Mouse (Mus musculus): ENCODE results near the gene Caly. TPM values are rescaled to one million over a fixed set of nuclear protein-coding genes. Genes with fewer than 3 reads are reported as not detected.

Gene Caly
- 9.4 and 11.4 TPM in 2 replicates for polyA plus RNA-seq (2014; fragmentation: Nextera tagmentation; extraction: Ambion mirVana)

DNA sequence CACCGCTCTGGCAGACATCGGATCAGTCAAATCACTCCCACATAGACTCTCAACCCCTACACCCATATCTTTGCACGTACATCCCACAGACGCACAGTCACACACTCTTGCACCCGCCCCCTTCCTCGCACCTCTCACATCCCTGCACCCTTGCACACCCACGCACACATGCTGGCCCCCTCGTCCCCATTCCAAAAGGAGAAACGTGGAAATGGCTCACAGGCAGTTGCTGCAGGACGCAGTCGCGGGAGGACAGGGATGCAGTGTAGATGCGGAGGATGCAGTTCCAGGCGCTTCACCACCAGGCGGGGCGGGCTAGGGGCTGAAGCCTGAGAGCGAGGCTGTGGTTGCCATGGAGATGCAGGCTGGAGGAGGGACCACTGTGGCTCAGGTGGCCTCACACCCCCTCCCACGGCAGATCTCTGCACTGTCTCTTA lies at the start of gene Caly:
TSS of gene Caly (minus strand) at position 307 of the 437 bp plus-strand sequence.
- 7% methylated on average over 18 of the region's 18 CpGs for WGBS
- Histone ChIP-seq H3K9ac (ENCODE audit: low read length) (peak within 1 kb of the TSS; percentile 18), H3K9me3 (ENCODE audit: control insufficient read depth, low read length) (no peaks in the 10 kb centered on the region), H3K27me3 (ENCODE audit: control insufficient read depth, insufficient read depth, low read length) (peaks cover 24% of the 10 kb centered on the region), H3K36me3 (ENCODE audit: control insufficient read depth, insufficient read depth, low read length) (no peaks in the 10 kb centered on the region), H3K4me1 (ENCODE audit: control insufficient read depth, insufficient read depth, low read length) (peaks cover 14% of the 10 kb centered on the region), H3K27ac (ENCODE audit: low read depth, low read length) (0 out of 2 replicates have a peak within 1 kb of the TSS, but pooled peaks have one; percentile 29), H3K4me3 (ENCODE audit: low read depth, low read length) (peak within 1 kb of the TSS; percentile 27), H3K4me2 (ENCODE audit: low read depth) (peak within 1 kb of the TSS; percentile 50)
- ATAC-seq (ENCODE audit: insufficient read depth, low FRiP score, low TSS enrichment) (peak; percentile 72), DNase-seq (ENCODE audit: low spot score) (peak; percentile 82)

GRCm38 (mm10) chr7:140127911-140128310 lies 45.6 kb upstream of the Caly start:
- Histone ChIP-seq H3K36me3 (ENCODE audit: control insufficient read depth, insufficient read depth, low read length) (no peaks in the 10 kb centered on the region), H3K27ac (ENCODE audit: low read depth, low read length) (no peak overlapping the region), H3K4me3 (ENCODE audit: low read depth, low read length) (no peak overlapping the region), H3K9me3 (ENCODE audit: control insufficient read depth, low read length) (no peaks in the 10 kb centered on the region), H3K4me2 (ENCODE audit: low read depth) (no peak overlapping the region), H3K4me1 (ENCODE audit: control insufficient read depth, insufficient read depth, low read length) (no peaks in the 10 kb centered on the region), H3K9ac (ENCODE audit: low read length) (no peak overlapping the region), H3K27me3 (ENCODE audit: control insufficient read depth, insufficient read depth, low read length) (no peaks in the 10 kb centered on the region)
- WGBS, result 91% methylated on average over 2 of the region's 2 CpGs
- ATAC-seq (ENCODE audit: insufficient read depth, low FRiP score, low TSS enrichment), result no peak
- no peak for DNase-seq (ENCODE audit: low spot score)

GRCm38 (mm10) chr7:140126934-140127333 lies 44.6 kb upstream of the Caly start:
- no peaks in the 10 kb centered on the region for H3K36me3 ChIP-seq (ENCODE audit: control insufficient read depth, insufficient read depth, low read length)
- ATAC-seq (ENCODE audit: insufficient read depth, low FRiP score, low TSS enrichment), result no peak
- no peak for DNase-seq (ENCODE audit: low spot score)
- no peaks in the 10 kb centered on the region for H3K4me1 ChIP-seq (ENCODE audit: control insufficient read depth, insufficient read depth, low read length)
- no peaks in the 10 kb centered on the region for H3K9me3 ChIP-seq (ENCODE audit: control insufficient read depth, low read length)
- no peaks in the 10 kb centered on the region for H3K27me3 ChIP-seq (ENCODE audit: control insufficient read depth, insufficient read depth, low read length)
- no peak overlapping the region for H3K4me3 ChIP-seq (ENCODE audit: low read depth, low read length)
- H3K9ac ChIP-seq (ENCODE audit: low read length), result no peak overlapping the region
- no peak overlapping the region for H3K4me2 ChIP-seq (ENCODE audit: low read depth)
- 90% methylated on average over 3 of the region's 3 CpGs for WGBS
- H3K27ac ChIP-seq (ENCODE audit: low read depth, low read length), result no peak overlapping the region

DNA sequence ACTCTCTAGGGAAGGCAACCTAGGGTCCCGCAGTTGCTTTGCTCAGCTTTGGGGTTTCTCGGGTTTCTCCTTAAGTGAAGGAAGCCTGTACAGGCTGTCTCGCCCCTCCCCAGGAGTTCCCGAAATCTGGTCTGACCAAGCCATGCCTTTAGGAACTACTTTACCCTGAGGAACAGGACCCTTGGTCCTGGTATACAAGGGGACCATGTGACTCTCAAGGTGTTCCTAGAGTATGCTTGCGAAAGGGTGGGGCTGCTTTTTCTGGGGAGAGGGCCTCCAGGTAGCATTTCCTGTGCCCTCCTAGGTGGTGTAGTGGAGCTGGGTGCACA lies 43.6 kb upstream of the Caly start:
- peak; percentile 14; the same call in 1 of the 2 replicates for ATAC-seq (ENCODE audit: insufficient read depth, low FRiP score, low TSS enrichment)

GRCm38 (mm10) chr7:140125278-140126021 lies 43.1 kb upstream of the Caly start:
- peak overlapping the region; percentile 76 for H3K4me2 ChIP-seq (ENCODE audit: low read depth)
- ATAC-seq (ENCODE audit: insufficient read depth, low FRiP score, low TSS enrichment), result peak; percentile 95
- DNase-seq (ENCODE audit: low spot score), result peak; percentile 93
- H3K4me1 ChIP-seq (ENCODE audit: control insufficient read depth, insufficient read depth, low read length), result no peaks in the 10 kb centered on the region
- H3K36me3 ChIP-seq (ENCODE audit: control insufficient read depth, insufficient read depth, low read length), result no peaks in the 10 kb centered on the region
- no peak overlapping the region for H3K27ac ChIP-seq (ENCODE audit: low read depth, low read length)
- WGBS, result 1% methylated on average over 40 of the region's 40 CpGs
- no peaks in the 10 kb centered on the region for H3K27me3 ChIP-seq (ENCODE audit: control insufficient read depth, insufficient read depth, low read length)
- no peaks in the 10 kb centered on the region for H3K9me3 ChIP-seq (ENCODE audit: control insufficient read depth, low read length)
- peak overlapping the region; percentile 76 for H3K9ac ChIP-seq (ENCODE audit: low read length)
- peak overlapping the region; percentile 69 for H3K4me3 ChIP-seq (ENCODE audit: low read depth, low read length)

More for the DNA sequence above, 43.6 kb upstream of the Caly start:
- Histone ChIP-seq H3K9me3 (ENCODE audit: control insufficient read depth, low read length) (no peaks in the 10 kb centered on the region), H3K36me3 (ENCODE audit: control insufficient read depth, insufficient read depth, low read length) (no peaks in the 10 kb centered on the region), H3K27ac (ENCODE audit: low read depth, low read length) (no peak overlapping the region), H3K4me2 (ENCODE audit: low read depth) (peak overlapping the region; percentile 76), H3K4me1 (ENCODE audit: control insufficient read depth, insufficient read depth, low read length) (no peaks in the 10 kb centered on the region), H3K27me3 (ENCODE audit: control insufficient read depth, insufficient read depth, low read length) (no peaks in the 10 kb centered on the region), H3K4me3 (ENCODE audit: low read depth, low read length) (peak overlapping the region; percentile 69), H3K9ac (ENCODE audit: low read length) (peak overlapping the region; percentile 76)
- DNase-seq (ENCODE audit: low spot score), result no peak
- 13% methylated on average over 5 of the region's 5 CpGs for WGBS

GRCm38 (mm10) chr7:140124382-140124781 lies 42.0 kb upstream of the Caly start:
- no peaks in the 10 kb centered on the region for H3K9me3 ChIP-seq (ENCODE audit: control insufficient read depth, low read length)
- WGBS, result 92% methylated on average over 1 of the region's 1 CpGs
- H3K4me1 ChIP-seq (ENCODE audit: control insufficient read depth, insufficient read depth, low read length), result no peaks in the 10 kb centered on the region
- H3K27ac ChIP-seq (ENCODE audit: low read depth, low read length), result no peak overlapping the region
- H3K9ac ChIP-seq (ENCODE audit: low read length), result no peak overlapping the region
- H3K27me3 ChIP-seq (ENCODE audit: control insufficient read depth, insufficient read depth, low read length), result no peaks in the 10 kb centered on the region
- no peak overlapping the region for H3K4me3 ChIP-seq (ENCODE audit: low read depth, low read length)
- ATAC-seq (ENCODE audit: insufficient read depth, low FRiP score, low TSS enrichment) (no peak), DNase-seq (ENCODE audit: low spot score) (no peak)
- H3K36me3 ChIP-seq (ENCODE audit: control insufficient read depth, insufficient read depth, low read length), result no peaks in the 10 kb centered on the region
- H3K4me2 ChIP-seq (ENCODE audit: low read depth), result no peak overlapping the region

- DNase-seq (ENCODE audit: low spot score) (no peak), ATAC-seq (ENCODE audit: insufficient read depth, low FRiP score, low TSS enrichment) (no peak)
- Histone ChIP-seq H3K4me1 (ENCODE audit: control insufficient read depth, insufficient read depth, low read length) (no peaks in the 10 kb centered on the region), H3K4me2 (ENCODE audit: low read depth) (no peak overlapping the region), H3K27me3 (ENCODE audit: control insufficient read depth, insufficient read depth, low read length) (no peaks in the 10 kb centered on the region), H3K9me3 (ENCODE audit: control insufficient read depth, low read length) (no peaks in the 10 kb centered on the region), H3K36me3 (ENCODE audit: control insufficient read depth, insufficient read depth, low read length) (no peaks in the 10 kb centered on the region), H3K9ac (ENCODE audit: low read length) (no peak overlapping the region), H3K4me3 (ENCODE audit: low read depth, low read length) (no peak overlapping the region), H3K27ac (ENCODE audit: low read depth, low read length) (no peak overlapping the region)
- 41% methylated on average over 4 of the region's 4 CpGs for WGBS
Measured at GRCm38 (mm10) chr7:140122765-140123164, 40.4 kb upstream of the Caly start.

GRCm38 (mm10) chr7:140121338-140121910 lies 39.1 kb upstream of the Caly start:
- H3K36me3 ChIP-seq (ENCODE audit: control insufficient read depth, insufficient read depth, low read length), result no peaks in the 10 kb centered on the region
- H3K27me3 ChIP-seq (ENCODE audit: control insufficient read depth, insufficient read depth, low read length), result no peaks in the 10 kb centered on the region
- no peaks in the 10 kb centered on the region for H3K4me1 ChIP-seq (ENCODE audit: control insufficient read depth, insufficient read depth, low read length)
- WGBS, result 77% methylated on average over 13 of the region's 13 CpGs
- H3K4me2 ChIP-seq (ENCODE audit: low read depth), result no peak overlapping the region
- no peak for ATAC-seq (ENCODE audit: insufficient read depth, low FRiP score, low TSS enrichment)
- no peak overlapping the region for H3K4me3 ChIP-seq (ENCODE audit: low read depth, low read length)
- no peak overlapping the region for H3K27ac ChIP-seq (ENCODE audit: low read depth, low read length)
- no peak overlapping the region for H3K9ac ChIP-seq (ENCODE audit: low read length)
- no peak for DNase-seq (ENCODE audit: low spot score)
- H3K9me3 ChIP-seq (ENCODE audit: control insufficient read depth, low read length), result no peaks in the 10 kb centered on the region

- H3K27ac ChIP-seq (ENCODE audit: low read depth, low read length), result no peak overlapping the region
- DNase-seq (ENCODE audit: low spot score) (no peak), ATAC-seq (ENCODE audit: insufficient read depth, low FRiP score, low TSS enrichment) (no peak)
- H3K36me3 ChIP-seq (ENCODE audit: control insufficient read depth, insufficient read depth, low read length), result no peaks in the 10 kb centered on the region
- no peak overlapping the region for H3K9ac ChIP-seq (ENCODE audit: low read length)
- no peaks in the 10 kb centered on the region for H3K9me3 ChIP-seq (ENCODE audit: control insufficient read depth, low read length)
- no peaks in the 10 kb centered on the region for H3K4me1 ChIP-seq (ENCODE audit: control insufficient read depth, insufficient read depth, low read length)
- H3K27me3 ChIP-seq (ENCODE audit: control insufficient read depth, insufficient read depth, low read length), result no peaks in the 10 kb centered on the region
- 91% methylated on average over 2 of the region's 2 CpGs for WGBS
- H3K4me3 ChIP-seq (ENCODE audit: low read depth, low read length), result no peak overlapping the region
- no peak overlapping the region for H3K4me2 ChIP-seq (ENCODE audit: low read depth)
Measured at GRCm38 (mm10) chr7:140120484-140120883, 38.1 kb upstream of the Caly start.

All from neural tube, embryonic 11.5 days (tissue).